Mouse (Mus musculus) embryonic facial prominence, embryonic 10.5 days (tissue): Measurements from ENCODE around the gene Lrp11. TPM values are rescaled to one million over a fixed set of nuclear protein-coding genes. Genes with fewer than 3 reads are reported as not detected.

ENCODE experiments used
- polyA plus RNA-seq: library from polyadenylated mRNA; unstranded; fragments of >200 nt; fragmentation: Nextera tagmentation; extraction: Ambion mirVana; gene quantifications from 2 replicates; pipeline ENCODE4 v1.2.1, GENCODE M21; 2016

Gene Lrp11
- polyA plus RNA-seq, 1 experiment from 2014 or later = 4.8 TPM

Other genes with a start within 250 kb of the Lrp11 start
- gene Ulbp1, start 116.2 kb upstream of the Lrp11 start, polyA plus RNA-seq = 0.86 and 0.93 TPM in 2 replicates
- 95.4 and 95.9 TPM in 2 replicates for gene Nup43, start 77.7 kb downstream of the Lrp11 start, polyA plus RNA-seq
- 120 and 126 TPM in 2 replicates for gene Pcmt1, start 91.3 kb downstream of the Lrp11 start, polyA plus RNA-seq
- gene Lats1, start 91.4 kb downstream of the Lrp11 start, polyA plus RNA-seq = 7.7 and 8.2 TPM in 2 replicates
- gene Katna1, start 136.2 kb downstream of the Lrp11 start, polyA plus RNA-seq = 69.3 and 72.0 TPM in 2 replicates
- gene Ginm1, start 203.0 kb downstream of the Lrp11 start, polyA plus RNA-seq = 44.7 and 52.8 TPM in 2 replicates
- 41.6 and 41.9 TPM in 2 replicates for gene Ppil4, start 203.1 kb downstream of the Lrp11 start, polyA plus RNA-seq
- 0.09 and 0.12 TPM in 2 replicates for gene Zc3h12d, start 242.7 kb downstream of the Lrp11 start, polyA plus RNA-seq